Mouse (Mus musculus) erythroblast, embryonic 14.5 days (primary cell): Measurements from ENCODE around the gene Naip5.
"Not testable (repeated sequence)": the region's sequence is repeated elsewhere in the genome, so short reads cannot be mapped to it uniquely, and the experiment has no call there.

Experiments
- GATA1 ChIP-seq: IDR thresholded peaks from 2 replicates; pipeline ENCODE4 v1.6.1; 2012; ENCODE audit warnings: low read length, inconsistent platforms, mixed read lengths
- TAL1 ChIP-seq: IDR thresholded peaks from 3 replicates; pipeline ENCODE4 v1.6.1; 2012; ENCODE audit warnings: low read length, inconsistent platforms, mixed read lengths

- not testable (repeated sequence) for TF ChIP-seq TAL1, GATA1
Measured at GRCm38 (mm10) chr13:100255925-100256324, 9.8 kb upstream of the Naip5 start.
